Mouse (Mus musculus) gastrocnemius, adult 18-20 months (tissue): ENCODE results near the gene Nrp2. TPM values are rescaled to one million over a fixed set of nuclear protein-coding genes. Genes with fewer than 3 reads are reported as not detected.
A peak's percentile ranks its signal among the peaks of the same experiment; 100 is the strongest.

Experiments
- DNase-seq: peaks from one replicate; pipeline ENCODE4 v3.0.0; 2021; ENCODE audit warnings: low spot score
- total RNA-seq, 2 experiments: library from RNA; stranded (reverse); gene quantifications; 2 replicates each; pipeline ENCODE4 v1.2.3; 2021

Gene Nrp2
- total RNA-seq, 2 experiments from 2014 or later, result 3.7 to 8.0 TPM

DNA sequence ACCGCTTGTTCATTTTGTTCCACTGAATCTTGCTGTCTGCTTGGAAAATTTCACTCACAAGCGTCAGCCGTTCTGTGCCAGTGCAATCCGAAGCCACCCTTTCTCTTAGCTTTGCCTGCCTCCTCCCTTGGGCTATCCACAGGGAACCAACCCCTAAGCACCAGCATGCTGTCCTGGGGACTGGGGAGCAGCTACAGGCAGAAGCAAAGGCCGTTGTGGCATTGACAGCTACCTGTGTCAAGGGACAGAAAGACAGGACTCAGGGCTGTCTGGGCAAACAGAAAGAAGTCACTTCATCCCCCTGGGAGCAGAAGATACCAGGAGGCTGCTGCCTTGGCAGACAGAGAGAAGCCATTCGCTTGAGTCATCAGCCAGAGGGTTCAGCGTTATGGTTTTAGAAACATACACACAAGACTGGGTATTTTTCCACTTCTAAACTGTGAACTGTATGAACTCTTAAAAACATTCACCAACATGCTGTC is 18.7 kb downstream of the Nrp2 start:
- DNase-seq, result no peak

DNA sequence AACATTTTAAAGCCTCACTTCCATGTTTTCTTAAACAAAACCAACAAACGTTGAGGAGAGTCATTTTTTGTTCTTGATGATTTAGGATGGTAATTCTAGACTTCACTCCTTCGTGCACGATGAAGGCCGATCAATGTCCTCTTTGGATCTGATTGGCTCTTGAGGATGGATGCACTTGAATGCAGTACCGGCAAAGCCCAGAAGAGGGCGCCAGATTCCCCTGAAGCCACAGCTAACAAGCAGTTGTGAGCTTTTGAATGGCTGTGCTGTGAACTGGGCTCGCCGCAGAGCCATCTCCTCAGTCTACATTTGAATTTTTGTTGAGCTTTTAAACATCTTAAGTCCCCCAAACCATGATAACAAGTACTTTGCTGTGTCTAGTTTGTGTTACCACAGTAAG is 19.4 kb downstream of the Nrp2 start:
- DNase-seq, result no peak

DNA sequence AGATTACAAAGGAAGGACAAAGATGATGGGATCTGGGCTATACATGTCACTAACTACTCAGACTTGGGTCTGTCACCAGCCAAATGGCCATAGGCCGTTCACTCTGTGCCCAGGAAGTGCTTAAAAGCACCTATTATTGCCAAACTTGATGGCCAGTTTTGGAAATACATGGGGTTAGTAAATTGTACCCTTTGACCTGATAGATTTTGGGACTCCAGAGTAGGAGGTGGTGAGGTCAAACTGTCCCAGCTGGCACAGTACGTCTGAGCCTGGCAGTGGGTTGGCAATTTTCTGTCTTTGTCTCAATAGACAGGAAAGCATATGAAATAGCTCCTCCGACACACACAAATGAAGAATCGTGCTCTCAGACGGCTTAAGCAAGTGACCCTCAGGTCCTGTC is 20.8 kb downstream of the Nrp2 start:
- DNase-seq, result no peak

DNA sequence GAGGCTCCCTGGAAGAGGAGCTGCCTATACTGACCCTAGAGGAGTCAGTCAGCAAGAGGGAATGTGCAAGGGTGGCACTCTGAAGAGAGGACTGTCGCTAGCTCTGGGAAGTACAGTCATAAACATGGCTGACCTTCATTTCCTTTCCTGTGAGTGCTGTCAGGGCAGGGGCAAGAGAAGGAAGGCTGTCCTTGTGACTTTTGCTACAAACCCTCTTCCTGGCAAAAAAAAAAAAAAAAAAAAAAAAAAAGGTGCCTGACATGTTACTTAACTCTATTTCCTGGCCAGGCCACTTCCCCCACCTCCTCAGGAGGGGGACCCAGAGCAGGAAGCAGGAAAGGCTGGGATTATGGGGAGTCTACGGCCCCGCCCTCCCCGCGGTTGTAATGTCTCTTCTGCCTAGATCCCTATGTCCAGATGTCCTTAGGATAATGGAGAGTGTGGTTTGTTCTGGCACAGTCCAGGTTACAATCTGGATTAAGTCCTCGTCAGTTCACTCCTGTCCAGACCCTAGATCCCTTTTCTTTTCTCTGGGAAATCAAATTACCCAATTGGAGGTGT is 21.5 kb downstream of the Nrp2 start:
- DNase-seq, result peak; percentile 35

DNA sequence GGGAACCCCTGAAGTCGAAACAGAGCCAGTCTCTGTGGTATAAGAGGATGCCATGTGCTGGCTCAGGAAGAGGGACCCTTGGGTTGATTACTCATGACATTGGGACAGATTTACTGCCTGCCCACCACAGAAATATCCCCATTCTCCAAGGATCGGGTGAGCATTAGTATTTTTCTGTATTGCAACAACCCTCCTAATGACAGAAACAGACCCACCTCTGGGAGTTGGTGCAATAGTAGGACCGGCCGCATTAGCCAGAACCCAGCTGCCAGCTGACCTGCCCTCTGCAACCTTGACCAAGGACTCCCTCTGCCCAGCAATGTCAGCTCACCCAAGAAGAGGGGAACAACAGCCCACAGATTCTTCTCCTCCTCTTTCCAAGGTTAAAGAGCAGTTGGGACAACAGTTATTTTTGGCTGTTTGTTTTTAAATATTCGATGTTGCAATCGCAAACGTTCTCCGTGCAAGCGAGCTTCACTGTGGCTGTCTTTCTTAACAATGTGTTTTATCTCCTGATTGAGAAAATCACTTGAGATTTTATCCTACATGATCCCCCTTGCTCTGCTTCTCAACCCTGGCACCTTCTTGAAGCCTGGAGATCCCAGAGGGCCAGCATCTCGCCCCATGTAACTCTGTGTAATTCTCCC is 22.1 kb downstream of the Nrp2 start:
- peak; percentile 41 for DNase-seq

DNA sequence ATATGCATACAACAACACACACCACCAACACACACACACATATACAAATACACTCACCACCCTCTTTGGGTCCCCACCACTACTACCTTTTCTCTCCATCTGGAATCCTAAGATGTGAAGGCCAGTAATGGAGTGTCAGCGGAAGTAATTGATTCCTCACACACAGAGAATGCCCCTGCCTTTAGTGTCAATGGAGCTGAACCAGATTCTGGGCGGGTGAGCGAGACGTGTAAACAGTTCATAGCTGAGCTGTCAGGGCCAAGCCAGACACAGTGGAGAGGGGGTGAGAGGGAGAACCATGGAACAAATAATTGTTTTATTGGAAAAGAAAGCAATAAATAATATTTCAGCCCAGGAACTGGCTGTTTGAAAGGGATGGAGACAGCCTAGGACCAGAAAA is 24.1 kb downstream of the Nrp2 start:
- no peak for DNase-seq

DNA sequence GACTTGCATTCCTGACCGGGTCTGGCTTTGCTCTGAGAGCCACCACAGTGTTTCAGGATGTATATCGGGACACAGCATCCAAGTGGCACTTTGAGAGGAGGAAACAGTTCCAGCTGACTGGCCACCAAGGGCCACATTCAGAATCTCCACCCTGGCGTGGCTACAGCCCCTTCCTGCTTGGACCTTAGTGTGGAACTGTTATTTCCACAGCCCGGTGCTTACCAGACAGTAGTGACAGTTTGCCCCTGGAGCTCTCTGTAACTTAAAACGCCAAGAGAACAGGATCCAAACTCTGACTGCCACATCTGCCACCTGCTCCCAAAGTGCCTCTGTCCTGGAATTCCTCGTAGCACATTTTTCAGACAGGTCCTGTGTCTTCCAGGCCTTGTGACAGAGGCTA is 25.3 kb downstream of the Nrp2 start:
- no peak for DNase-seq

DNA sequence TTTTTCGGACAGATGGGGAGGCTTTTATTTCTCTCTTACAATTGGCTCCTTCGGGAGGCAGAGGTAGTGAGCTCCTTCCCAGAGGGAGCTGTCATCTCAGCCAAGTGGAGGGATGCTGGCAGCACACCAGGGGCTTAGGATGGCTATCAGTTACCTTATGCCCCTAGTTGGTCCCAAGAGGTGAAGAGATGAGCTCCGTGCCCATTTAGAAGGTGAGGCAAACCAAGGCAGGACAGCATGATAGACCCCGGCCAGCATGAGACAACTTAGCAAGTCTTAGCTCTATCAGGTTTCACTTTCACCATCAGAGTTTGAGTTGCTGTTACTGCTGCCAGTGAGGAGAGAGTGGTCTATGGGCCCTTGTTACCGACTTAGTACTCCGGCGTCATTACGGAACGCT is 25.8 kb downstream of the Nrp2 start:
- no peak for DNase-seq

DNA sequence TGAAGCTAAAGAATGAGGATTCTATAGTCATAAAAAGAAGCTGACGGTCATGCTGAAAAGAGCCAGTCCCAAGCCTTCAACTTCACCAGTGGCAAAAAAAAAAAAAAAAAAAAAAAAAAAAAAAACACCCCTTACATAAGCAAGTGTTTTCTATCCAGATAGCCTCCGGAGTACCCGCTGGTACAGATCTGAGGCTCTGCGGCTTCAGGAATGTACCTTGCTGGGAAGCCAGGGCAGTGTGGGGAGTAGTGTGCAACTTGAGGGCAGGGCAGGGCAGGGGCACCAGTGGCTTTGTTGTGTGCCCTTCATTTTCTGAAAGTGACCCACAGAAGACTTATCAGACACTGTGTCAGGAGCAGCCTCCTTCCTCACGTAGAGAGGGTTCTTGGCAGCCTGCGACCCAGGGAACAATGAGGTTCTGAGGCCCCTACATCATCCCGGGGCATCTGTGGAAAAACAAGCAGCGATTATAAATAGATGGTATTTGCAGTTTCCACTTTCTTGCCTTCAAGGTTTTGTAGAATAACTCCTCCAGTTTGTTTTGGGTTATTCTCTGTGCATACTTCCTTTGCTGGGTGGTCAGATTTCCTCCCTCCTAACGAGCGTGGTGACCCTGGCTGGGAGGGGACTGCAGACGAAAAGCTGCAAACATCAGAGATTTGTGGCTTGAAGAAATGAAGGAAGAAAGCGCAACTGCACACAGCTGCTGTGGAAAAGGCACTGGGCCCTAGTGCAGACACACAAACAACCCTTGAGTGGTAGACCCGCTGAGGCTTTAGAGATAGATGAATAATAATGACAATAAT is 26.5 kb downstream of the Nrp2 start:
- no peak for DNase-seq

DNA sequence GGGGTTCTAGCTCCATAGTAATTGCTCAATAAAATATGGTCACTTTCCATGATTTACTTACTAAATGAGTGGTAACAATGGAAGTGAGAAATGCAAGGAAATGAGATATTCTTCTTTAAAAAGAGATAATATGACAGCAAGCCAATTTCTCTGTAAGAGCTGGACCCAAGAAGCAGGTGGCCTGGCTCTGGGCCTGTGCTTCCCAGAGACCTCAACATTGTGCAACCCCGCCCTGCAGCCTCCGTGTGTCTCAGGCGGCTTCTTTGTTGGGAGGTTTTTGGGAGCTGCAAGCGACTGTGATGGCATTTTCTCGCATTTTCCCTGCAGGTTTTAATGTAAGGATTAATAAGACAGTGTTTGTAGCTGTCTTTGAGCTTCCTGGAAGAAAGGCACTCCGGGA is 29.0 kb downstream of the Nrp2 start:
- no peak for DNase-seq

DNA sequence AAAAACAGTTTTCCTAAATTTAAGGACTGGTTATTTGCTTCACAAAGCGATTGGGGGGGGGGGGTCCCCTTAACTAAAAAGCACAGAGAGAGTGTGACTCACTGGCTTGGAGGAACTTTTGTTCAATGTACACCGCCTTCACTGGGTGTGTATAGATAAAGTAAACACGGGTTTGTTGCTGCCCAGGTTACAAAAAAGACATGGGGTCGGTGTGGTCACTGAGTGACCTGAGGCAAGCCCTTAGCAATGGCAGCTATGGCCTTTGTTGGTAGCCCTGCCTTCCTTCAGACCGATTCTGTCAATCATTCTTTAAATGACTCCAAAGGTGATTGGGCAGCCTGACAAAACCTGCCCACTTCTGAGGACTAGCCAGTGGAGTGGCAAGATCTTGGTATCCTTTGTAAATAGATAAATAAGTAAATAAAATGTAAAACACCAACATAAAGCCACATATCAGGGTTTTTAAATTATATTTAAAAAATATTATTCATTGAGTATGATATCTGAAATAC is 31.4 kb downstream of the Nrp2 start:
- no peak for DNase-seq

DNA sequence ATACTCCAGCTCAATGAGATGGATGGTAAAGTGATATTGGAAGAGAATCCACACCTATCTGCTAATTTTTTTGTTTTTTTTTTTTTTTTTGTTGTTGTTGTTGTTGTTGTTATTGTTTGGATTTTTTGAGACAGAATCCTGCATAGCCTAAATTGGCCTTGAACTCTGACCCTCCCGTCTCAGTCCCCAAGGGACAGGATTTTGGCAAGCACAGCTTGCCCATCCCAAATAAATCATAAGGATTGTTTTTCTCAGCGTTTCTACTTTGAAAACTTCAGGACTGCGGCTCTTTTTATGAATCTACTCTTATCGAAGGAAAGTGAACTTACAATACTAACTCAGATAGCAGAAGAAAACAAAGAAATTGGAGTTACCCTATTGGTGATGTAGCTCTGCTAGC is 31.9 kb downstream of the Nrp2 start:
- DNase-seq, result no peak

DNA sequence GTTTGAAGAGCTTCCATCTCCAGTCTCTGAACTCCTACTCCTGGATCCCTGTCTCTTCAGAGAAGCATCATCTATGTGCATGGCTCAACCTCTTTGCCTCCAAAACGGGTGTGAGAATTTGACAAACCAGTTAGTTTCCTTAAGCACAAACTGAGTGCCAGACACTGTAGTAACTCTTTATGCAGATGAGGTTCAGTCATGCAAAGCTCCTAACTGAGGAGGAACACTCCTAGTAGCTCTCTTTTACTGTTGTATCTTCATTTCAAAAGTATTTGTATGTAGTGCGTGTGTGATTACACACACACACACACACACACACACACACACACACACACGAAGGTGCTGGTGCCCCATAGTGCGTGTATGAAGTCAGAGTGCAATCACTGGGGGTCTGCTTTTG is 32.8 kb downstream of the Nrp2 start:
- no peak for DNase-seq

DNA sequence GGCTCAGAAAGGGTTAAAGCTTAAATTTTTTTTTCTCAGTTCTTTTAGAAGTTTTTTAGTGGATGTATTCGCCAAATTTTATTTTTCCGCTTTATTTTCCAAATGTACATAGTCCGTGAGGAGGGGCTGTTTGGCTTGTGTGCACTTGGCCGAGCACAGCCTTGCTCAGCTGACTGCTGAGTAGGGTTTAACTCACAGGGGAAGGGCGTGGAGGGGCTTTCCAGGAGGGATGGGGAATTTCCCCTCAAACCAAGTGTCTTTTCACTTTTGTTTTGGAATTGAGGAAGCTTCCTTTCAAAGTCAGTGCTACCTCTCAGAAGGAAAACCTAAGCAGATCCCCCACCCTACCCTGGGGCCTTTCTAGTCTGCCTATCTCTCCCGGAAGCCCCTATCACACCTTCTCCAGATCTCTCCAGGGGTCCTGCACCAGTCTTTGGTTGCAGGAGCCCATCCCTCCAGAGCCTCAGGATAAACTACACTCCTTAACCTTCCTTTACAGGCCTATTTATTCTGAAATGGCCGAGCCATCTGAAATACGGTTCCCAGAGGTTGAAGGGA is 33.4 kb downstream of the Nrp2 start:
- no peak for DNase-seq

DNA sequence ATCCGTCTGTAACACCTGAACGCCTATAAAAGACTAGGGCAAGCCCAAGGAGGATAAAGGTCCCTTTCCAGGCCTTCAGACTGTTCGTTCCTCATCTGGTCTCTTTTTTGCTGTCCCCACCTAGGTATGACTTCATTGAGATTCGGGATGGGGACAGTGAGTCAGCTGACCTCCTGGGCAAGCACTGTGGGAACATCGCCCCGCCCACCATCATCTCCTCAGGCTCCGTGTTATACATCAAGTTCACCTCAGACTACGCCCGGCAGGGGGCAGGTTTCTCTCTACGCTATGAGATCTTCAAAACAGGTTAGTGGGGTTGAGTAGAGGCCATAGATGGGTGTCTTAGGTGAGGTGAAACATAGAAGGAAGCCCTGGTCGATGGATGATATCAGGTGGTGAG is 35.1 kb downstream of the Nrp2 start:
- no peak for DNase-seq

DNA sequence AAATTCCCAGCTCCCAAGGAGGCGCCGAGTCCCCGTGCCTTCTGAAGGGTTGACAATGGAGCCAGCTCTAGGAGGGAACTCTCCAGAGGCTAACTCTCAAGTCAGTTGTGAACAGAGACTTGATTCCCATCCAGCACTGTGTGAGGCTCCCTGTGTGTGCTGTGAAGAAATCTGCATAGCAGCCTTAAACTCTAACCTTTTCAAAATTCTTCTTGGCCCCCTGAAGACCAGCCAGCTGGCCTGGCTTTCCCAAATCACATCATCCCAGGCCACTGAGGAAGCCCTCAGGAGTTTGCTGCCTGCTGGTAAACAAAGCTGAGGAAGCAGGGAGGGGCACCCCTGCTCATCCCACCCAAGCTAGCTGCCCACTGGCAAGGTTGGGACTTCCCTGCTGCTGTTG is 39.0 kb downstream of the Nrp2 start:
- DNase-seq, result peak; percentile 48

DNA sequence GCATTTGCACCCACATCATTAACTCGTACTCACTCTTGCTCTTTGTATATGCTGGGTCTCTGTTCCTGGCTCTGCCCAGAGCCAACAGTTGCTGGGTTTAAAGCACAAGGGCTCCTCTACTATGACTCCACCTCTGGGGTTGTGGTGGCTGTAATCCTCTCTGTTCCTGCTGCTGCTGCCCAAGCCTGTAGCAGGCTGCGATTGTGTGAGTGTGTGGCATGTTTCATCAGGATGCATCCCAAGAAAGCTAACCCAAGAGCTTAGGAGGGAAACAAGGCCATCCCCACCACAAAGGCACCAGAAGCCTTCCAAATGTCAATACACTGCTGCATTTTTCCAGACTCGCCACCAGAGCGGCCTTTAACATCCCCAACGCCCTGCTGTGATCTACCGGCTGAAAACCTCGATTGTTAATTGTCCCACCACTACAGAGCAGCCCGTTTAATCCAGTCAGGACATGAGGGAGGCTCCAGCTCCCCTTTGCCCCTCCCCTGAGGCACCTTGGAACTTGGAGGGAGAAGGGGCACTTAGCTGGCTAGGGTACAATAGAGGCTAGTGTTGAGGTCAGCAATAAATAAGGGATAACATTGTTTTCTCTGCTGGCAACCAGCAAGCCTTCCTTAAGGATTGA is 40.1 kb downstream of the Nrp2 start:
- DNase-seq, result no peak

DNA sequence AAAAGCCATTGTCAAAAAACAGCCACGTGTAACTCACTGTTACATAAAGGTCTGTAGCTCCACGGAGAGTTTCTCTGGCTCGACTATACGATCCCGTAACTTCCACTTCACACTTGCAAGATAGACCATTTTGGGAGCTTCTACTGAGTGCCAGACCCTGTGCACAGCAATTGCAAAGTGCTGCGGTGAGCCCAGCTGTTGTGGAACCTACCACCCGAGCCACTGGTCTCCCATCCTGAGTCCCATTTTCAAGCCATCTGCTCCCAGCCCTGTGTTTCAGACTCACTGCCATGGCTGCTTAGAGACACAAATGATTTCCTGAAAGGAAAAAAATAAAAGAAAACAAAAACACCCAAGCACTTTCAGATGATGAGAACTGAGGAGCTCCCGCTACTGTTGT is 42.8 kb downstream of the Nrp2 start:
- DNase-seq, result no peak

DNA sequence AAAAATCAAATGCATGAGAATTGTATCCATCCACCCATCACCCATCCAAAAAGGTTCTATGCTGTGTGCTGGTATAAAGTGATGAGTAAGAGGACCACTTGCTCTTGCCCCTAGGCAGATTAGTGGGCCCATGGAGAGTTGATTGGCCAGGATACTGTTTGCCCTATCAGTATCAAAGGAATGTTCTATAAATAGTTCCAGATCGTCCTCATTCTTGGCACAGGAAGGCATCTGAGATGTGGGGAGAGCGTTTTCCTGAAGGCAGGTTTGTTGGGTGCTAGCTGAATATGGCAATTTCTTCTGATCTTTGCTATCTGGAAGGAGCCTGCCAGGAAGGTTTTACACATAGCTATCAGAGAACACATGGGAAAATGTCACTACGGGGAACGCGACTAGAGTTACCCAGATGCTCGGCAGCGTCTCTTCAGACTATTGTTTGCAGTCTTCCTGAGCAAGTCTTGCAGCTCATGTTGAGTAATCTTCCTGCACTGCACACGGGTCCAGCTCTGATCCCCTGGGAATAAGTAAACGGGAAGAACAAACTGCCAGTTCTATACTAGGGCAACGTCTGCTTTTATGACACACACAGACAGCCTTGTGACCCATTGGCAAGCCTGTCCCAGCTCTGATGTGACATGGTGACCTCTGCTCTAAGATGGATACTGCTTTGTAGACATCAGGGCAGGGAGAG is 44.5 kb downstream of the Nrp2 start:
- DNase-seq, result peak; percentile 36

DNA sequence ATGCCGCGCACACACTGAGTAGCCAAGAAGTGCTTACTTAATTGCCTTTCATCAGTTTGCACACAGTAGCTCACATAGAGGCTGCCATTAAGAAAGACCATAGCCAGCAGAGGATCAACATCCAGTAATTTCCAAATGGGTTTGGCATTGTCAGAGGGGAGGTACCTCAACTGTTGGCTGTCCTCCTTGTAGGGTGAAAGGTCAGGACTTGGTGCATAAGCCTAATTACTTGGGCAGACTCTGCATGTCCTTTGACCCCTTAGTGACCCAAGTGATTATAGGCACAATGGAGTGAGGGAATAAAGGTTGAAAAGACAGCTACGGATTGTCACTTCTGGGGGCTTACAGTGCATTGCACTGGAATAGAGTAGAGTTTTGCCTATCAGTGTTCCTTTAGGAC is 45.3 kb downstream of the Nrp2 start:
- no peak for DNase-seq

DNA sequence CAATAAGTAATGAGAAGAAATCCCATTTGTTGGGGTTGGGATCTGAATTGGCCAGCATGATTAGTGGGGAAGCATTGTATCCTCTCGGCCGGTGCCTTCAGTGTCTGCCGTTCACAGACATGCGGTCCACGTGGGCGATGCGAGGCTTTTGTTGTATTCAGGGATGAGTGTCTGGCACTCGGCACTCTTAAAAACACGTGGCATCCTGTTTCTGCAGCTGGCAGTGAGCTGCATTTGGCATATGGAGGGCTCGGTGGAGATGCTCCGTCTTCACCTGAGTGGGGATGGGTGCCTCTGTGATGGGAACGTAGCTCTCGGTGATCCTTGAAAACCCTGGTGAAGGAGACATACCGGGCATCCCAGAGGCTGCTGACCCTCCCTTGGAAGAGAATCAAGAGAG is 46.6 kb downstream of the Nrp2 start:
- DNase-seq, result no peak
